Mouse (Mus musculus): Measurements from ENCODE around the gene Eps8l1.
A peak's percentile ranks its signal among the peaks of the same experiment; 100 is the strongest.

Gene Eps8l1

DNA sequence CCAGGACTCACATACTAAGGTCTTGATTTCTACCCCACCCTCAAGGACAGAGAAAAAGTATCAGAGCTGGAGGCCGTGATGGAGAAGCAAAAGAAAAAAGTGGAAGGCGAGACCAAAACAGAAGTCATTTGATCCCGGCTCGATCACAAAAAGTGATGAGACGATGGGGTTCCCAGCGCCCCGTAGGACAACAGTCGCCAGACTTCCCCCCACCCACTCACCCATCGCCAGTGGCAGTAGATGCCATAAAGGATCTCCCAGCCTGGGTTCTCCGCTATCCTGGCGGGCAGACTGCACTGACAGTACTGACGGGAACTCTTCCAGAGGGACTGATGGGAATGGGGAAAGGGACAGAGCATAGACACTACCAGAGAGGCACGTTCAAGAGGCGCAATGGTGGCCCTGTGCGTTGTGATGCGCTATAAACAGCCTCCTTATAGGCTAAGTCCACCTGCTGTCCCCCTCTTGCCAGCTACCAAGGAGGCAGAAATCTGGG is 18.4 kb downstream of the Eps8l1 start:
- no peak for DNase-seq

- no peak for DNase-seq
Observed at GRCm38 (mm10) chr7:4479674-4480073, 19.2 kb downstream of the Eps8l1 start.

DNA sequence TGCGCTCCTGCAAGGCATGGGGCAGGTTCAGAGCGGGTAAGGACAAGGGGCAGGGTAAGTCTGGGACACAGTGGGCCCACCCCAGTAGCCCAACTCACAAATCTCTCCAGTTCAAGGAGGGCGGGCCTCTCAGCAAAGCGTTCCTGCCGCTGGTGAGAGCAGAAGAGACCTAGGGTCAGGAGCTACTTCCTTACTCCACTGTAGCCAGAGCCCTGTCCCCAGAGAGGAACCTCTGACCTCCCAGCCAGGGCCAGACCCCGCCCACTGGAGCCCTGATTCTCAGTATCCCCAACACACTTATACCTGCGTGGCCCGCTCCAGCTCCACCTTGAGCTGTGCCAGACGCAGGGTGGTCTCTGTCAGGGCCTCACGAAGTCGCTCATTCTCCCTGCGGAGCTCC is 21.8 kb downstream of the Eps8l1 start:
- DNase-seq = no peak

DNA sequence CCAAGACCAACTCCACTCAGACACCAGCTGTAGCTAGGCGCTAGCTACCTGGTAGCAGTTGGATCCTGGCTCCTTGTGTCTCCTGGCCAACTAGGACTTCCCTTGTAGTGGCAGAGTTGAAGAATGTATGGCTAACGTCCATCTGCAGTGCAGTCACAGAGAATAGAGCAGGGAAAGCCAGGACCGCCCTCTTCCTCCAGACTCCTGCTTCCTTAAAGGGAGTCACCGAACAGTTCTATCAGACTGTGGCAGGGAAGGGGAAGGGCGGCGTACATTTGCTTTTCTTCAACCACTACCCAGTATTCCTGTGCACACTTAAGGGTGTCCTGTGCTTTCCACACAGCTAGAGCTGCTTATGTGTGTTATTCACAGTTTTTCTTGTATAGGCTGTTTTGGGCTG is 30.8 kb downstream of the Eps8l1 start:
- no peak for DNase-seq

GRCm38 (mm10) chr7:4492284-4493224 is 32.1 kb downstream of the Eps8l1 start:
- no peak for DNase-seq

DNA sequence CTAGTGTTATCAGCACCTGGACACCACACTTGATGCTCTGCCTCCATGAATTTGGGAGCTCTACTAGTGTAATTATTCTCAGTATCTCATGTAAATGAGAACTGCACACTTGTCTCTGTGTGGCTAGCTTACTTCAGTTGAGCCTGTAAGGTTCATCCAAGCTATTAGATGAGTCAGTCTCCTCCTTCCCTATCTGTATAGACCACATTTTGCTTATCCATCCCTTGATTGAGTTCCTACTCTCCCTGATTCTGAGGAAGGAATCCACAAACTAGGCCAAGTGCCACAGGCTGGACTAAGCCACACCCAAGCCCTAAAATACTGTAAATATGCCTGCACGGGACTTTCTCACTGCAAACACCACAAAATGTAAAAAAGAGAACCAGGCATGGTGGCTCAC is 33.5 kb downstream of the Eps8l1 start:
- no peak for DNase-seq

- no peak for DNase-seq
Observed at GRCm38 (mm10) chr7:4496468-4496867, 36.0 kb downstream of the Eps8l1 start.

- no peak for DNase-seq
Observed at GRCm38 (mm10) chr7:4497271-4497903, 36.9 kb downstream of the Eps8l1 start.

DNA sequence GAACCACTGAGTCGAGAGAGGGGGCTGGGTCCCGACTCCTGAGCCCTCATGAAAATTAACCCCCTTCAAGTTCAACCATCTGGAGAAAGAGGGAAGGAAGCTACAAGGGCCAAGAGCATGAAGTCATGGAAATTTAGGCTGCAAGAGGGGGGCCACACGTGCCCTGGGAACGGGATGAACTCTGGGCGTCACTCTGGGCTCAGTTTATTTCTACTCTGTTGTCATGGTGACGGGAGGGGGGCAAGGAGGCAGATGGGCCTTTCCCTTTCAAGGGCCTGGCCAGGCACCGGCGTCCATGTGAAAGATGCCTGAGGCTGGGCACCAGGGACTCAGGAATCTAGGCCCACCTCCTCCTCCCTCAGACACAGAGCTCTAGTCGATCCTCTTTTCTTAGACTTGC is 37.8 kb downstream of the Eps8l1 start:
- no peak for DNase-seq

DNA sequence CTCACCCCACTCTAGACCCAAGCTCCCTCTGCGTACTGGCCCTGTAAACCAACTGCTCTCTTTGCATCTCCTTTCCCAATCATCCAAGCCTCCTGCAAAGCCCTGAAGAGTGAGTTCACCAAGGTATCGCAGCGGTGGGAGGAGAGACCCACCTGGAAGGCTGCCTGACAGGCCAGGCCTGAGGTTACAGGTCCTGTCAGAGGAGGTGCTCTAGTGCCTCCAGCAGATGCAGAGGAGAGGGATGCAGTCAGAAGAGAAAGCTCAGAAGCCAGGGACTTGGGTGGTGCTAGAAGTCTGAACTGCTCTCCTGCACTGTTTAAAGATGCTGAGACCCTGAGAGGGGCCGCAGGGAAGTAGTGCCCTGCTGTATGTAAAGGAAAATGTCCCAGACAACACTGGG is 38.6 kb downstream of the Eps8l1 start:
- no peak for DNase-seq

DNA sequence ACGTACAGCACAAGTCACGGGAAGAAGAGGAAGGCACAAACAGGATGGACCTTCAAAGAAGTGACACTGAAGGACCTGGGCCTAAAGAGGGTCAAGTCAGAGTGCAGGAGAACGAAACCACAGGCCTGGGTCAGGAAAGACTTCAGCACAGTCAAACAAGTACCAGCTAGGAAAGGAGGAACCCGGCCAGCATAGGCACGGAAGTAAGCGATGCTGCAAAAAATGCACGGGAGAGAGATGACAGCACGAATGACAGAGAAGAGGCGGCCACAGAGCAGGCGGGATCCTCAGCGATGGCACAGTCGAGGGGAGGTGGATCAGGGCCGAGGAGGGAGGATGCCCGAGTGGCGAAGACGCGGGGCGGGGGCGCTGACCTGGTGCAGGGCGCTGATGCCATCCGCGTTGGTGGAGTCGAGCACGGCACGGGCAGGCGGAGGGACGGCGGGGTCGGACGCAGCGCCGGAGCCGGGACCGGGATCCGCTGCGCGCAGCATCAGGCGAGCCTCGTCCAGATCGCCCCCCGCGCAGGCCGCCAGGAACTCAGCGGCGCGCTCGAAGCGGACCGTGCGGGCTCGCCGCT is 40.5 kb downstream of the Eps8l1 start:
- DNase-seq = peak; percentile 57

- peak; percentile 95 for DNase-seq
Observed at GRCm38 (mm10) chr7:4501558-4502397, 41.3 kb downstream of the Eps8l1 start, which contains the start of gene Ppp1r12c. TSS of gene Ppp1r12c (minus strand) at chr7:4501680.

DNA sequence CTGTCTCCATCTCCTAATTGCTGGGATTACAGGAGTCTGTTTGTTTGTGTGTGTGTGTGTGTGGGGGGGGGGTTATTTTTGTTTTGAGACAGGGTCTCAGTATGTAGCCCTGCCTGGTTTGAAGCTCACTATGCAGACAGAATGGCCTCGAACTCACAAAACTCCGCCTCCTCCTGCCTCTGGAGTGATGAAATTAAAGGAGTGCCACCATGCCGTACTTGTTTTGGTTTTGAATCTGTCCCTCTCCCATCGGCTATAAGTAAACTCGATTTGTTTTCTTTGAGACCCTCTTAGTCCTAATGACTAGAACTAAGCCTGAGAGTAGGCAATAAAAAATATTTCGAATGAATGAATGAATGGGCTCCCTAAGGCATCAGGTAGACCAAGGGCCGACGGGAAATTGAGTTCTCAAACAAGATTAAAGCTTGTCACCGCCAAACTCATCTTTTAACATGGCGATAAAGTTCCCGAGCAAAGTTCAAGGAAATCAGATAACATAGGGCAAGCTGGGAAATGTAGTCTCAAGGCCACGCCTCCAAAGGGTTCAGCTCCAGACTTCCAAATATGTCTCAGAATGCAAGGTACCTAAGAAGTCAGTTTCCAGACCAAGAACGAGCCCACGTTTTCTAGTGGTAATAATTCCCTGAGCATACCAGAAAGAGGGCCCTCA is 42.1 kb downstream of the Eps8l1 start:
- peak; percentile 80 for DNase-seq

- no peak for DNase-seq
Observed at GRCm38 (mm10) chr7:4503100-4503499, 42.6 kb downstream of the Eps8l1 start.

DNA sequence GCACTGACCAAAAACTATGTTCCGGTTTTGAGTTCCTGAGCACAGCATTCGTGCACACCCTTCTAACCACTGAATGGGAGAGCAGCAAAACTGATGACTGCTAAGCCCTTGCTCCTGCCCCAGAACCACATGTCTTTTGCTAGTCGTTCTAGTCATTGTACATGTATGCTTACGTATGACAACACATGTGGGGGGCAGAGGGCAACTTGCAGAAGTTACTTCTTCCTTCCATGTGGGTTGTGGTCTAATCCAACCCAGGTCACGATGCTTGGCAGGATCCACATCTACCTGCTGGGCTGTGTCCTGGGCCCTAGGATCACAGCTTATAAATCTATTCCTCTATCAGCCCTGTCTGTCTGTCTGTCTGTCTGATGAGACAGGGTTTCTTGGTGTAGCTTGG is 43.4 kb downstream of the Eps8l1 start:
- DNase-seq = no peak

DNA sequence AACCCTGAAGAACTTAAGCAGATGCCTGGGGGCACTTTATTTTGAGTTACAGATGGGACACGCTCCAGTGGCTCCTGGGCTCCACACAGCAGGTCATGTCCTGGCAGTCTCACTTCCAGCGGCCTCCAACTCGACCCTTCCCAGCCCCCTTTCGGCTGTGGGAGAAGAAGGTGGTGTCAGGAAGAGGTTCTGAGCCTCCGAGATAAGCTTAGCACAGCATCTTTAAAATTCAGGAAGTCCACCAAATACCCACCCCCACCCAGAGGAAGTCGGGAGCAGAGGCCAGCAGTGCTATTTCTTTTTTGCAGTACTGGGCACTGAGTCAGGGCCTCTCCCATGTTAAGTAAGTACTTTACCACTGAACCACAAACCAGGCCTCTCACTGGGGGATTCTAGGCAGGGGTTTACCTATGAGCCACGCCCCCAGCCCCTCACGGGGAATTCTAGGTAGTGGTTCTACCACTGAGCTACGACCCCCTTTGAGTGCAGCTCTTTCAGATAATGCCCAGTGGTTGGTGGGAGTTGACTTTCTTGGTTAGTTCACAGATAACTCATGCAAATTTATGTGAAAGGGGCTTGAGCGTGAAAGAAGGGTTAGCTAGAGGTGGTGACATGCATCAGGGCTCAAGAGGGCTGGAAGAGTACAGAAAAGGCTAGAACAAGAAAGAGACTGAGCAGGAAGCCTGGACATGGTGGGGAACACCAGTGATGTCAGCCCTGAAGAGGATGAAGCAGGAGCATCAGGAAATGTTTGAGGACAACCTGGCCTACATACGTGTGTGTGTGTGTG is 44.4 kb downstream of the Eps8l1 start:
- no peak for DNase-seq

- DNase-seq = no peak
Observed at GRCm38 (mm10) chr7:4507220-4507619, 46.7 kb downstream of the Eps8l1 start.

DNA sequence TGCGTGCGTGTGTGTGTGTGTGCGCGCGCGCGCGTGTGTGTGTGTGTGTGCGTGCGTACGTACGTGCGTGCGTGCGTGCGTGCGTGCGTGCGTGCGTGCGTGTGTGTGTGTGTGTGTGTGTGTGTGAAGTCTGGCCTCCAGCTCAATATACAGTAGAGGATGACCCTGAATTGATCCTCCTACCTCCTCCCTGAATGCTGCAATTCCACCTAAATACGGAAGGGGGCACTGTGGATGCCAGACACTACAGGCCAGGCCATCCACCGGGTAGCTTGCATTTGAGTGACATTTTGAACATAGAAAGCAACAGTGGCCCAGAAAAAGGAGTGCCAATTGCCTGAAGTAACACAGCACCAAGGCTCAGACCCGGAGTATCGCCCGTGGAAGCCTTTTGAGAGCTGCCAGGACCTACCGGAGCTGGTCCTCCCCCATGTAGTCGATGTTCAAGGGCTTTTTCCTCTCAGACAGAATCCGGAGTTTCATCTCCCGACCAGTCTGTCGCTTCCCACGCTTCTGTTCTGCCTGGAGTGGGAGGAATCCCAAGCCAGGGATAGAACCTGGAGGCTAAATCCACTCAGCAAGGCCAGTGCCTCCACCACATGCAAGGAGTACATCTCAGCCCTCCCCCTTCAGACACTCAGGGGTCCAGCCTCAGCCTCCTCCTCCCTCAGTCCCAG is 47.7 kb downstream of the Eps8l1 start:
- DNase-seq = no peak

GRCm38 (mm10) chr7:4508739-4509116 is 48.3 kb downstream of the Eps8l1 start:
- no peak for DNase-seq

- DNase-seq = peak; percentile 49
Observed at GRCm38 (mm10) chr7:4509863-4510608, 49.6 kb downstream of the Eps8l1 start.
